Mouse (Mus musculus) hindbrain, embryonic 15.5 days (tissue): ENCODE data around the gene Me3. TPM values are rescaled to one million over a fixed set of nuclear protein-coding genes. Genes with fewer than 3 reads are reported as not detected.

Experiments used
- ATAC-seq: fragments of 200-750 bp; cut with Nextera tagmentation; 2 replicates; pipeline ENCODE4 v1.8.0; 2017; ENCODE audit warnings: low read depth, moderate number of reproducible peaks, moderate TSS enrichment; ENCODE audit not compliant: low FRiP score
- H3K27ac ChIP-seq: fragments of 300-500 bp; sonication (generic); replicated peaks from 2 replicates; pipeline ENCODE4 v1.5.1; 2015; ENCODE audit warnings: mild to moderate bottlenecking, inconsistent platforms
- H3K27me3 ChIP-seq: fragments of 300-500 bp; sonication (generic); 2 replicates; pipeline ENCODE4 v1.6.1; 2015; ENCODE audit warnings: control low read depth, inconsistent platforms
- H3K36me3 ChIP-seq: fragments of 300-500 bp; sonication (generic); 2 replicates; pipeline ENCODE4 v1.6.1; 2015; ENCODE audit warnings: control low read depth, inconsistent platforms
- H3K4me1 ChIP-seq: fragments of 300-500 bp; sonication (generic); replicated peaks from 2 replicates; pipeline ENCODE4 v1.6.1; 2015; ENCODE audit warnings: control low read depth, inconsistent platforms
- H3K4me2 ChIP-seq: fragments of 300-500 bp; sonication (generic); 2 replicates; pipeline ENCODE4 v1.6.1; 2015; ENCODE audit warnings: moderate library complexity, mild to moderate bottlenecking, inconsistent platforms
- H3K4me3 ChIP-seq: fragments of 300-500 bp; sonication (generic); 2 replicates; pipeline ENCODE4 v1.5.1; 2015; ENCODE audit warnings: mild to moderate bottlenecking, inconsistent platforms
- H3K9ac ChIP-seq: fragments of 300-500 bp; sonication (generic); 2 replicates; pipeline ENCODE4 v1.6.1; 2015; ENCODE audit warnings: inconsistent platforms
- H3K9me3 ChIP-seq: fragments of 300-500 bp; sonication (generic); 2 replicates; pipeline ENCODE4 v1.6.1; 2016; ENCODE audit warnings: control low read depth, inconsistent platforms
- WGBS: fragments of 180-500 bp; shearing (Covaris S2); methylation state at CpG from one replicate; pipeline ENCODE4 v1.1.7; 2015; 5-methylcytosine and 5-hydroxymethylcytosine counted together
- polyA plus RNA-seq: library from polyadenylated mRNA; unstranded; fragments of >200 nt; fragmentation: Nextera tagmentation; extraction: Ambion mirVana; gene quantifications from 2 replicates; pipeline ENCODE4 v1.2.1, GENCODE M21; 2015

Gene Me3
- polyA plus RNA-seq, 1 experiment from 2014 or later = 14.8 TPM

GRCm38 (mm10) chr7:89629006-89629405 is 3.2 kb upstream of the Me3 start:
- Histone ChIP-seq H3K27me3 (no peaks in the 10 kb centered on the region), H3K4me2 (no peak overlapping the region), H3K36me3 (no peaks in the 10 kb centered on the region), H3K4me3 (no peak overlapping the region), H3K9ac (no peak overlapping the region), H3K27ac (no peak overlapping the region), H3K4me1 (peaks cover 3% of the 10 kb centered on the region; the same call in 1 of the 2 replicates), H3K9me3 (no peaks in the 10 kb centered on the region)
- no peak for ATAC-seq
- WGBS = 51% methylated on average over 4 of the region's 4 CpGs

GRCm38 (mm10) chr7:89629914-89630313 is 2.3 kb upstream of the Me3 start:
- H3K27ac ChIP-seq = no peak overlapping the region
- H3K9me3 ChIP-seq = no peaks in the 10 kb centered on the region
- no peaks in the 10 kb centered on the region for H3K27me3 ChIP-seq
- H3K36me3 ChIP-seq = no peaks in the 10 kb centered on the region
- WGBS = 75% methylated on average over 3 of the region's 3 CpGs
- H3K9ac ChIP-seq = no peak overlapping the region
- no peak overlapping the region for H3K4me3 ChIP-seq
- ATAC-seq = no peak
- peaks cover 3% of the 10 kb centered on the region; the same call in 1 of the 2 replicates for H3K4me1 ChIP-seq
- no peak overlapping the region for H3K4me2 ChIP-seq

- H3K4me1 ChIP-seq = peaks cover 3% of the 10 kb centered on the region; the same call in 1 of the 2 replicates
- no peaks in the 10 kb centered on the region for H3K27me3 ChIP-seq
- no peak overlapping the region for H3K4me3 ChIP-seq
- H3K36me3 ChIP-seq = no peaks in the 10 kb centered on the region
- H3K4me2 ChIP-seq = no peak overlapping the region
- no peak overlapping the region for H3K9ac ChIP-seq
- H3K9me3 ChIP-seq = no peaks in the 10 kb centered on the region
- H3K27ac ChIP-seq = no peak overlapping the region
- ATAC-seq = no peak
- 76% methylated on average over 3 of the region's 3 CpGs for WGBS
Observed at GRCm38 (mm10) chr7:89630796-89631195, 1.4 kb upstream of the Me3 start.

GRCm38 (mm10) chr7:89640533-89640932 is 8.3 kb downstream of the Me3 start:
- no peak for ATAC-seq
- H3K4me2 ChIP-seq = no peak overlapping the region
- H3K4me1 ChIP-seq = no peaks in the 10 kb centered on the region
- no peak overlapping the region for H3K9ac ChIP-seq
- H3K27ac ChIP-seq = no peak overlapping the region
- 89% methylated on average over 6 of the region's 6 CpGs for WGBS
- H3K9me3 ChIP-seq = no peaks in the 10 kb centered on the region
- no peaks in the 10 kb centered on the region for H3K36me3 ChIP-seq
- no peak overlapping the region for H3K4me3 ChIP-seq
- H3K27me3 ChIP-seq = no peaks in the 10 kb centered on the region

GRCm38 (mm10) chr7:89640944-89641661 is 8.9 kb downstream of the Me3 start:
- WGBS = 77% methylated on average over 8 of the region's 8 CpGs
- Histone ChIP-seq H3K27ac (no peak overlapping the region), H3K9ac (no peak overlapping the region), H3K4me1 (no peaks in the 10 kb centered on the region), H3K4me2 (no peak overlapping the region), H3K36me3 (no peaks in the 10 kb centered on the region), H3K27me3 (no peaks in the 10 kb centered on the region), H3K9me3 (no peaks in the 10 kb centered on the region), H3K4me3 (no peak overlapping the region)
- no peak for ATAC-seq

GRCm38 (mm10) chr7:89645015-89645414 is 12.8 kb downstream of the Me3 start:
- Histone ChIP-seq H3K4me1 (no peaks in the 10 kb centered on the region), H3K27me3 (no peaks in the 10 kb centered on the region), H3K36me3 (no peaks in the 10 kb centered on the region), H3K9ac (no peak overlapping the region), H3K4me3 (no peak overlapping the region), H3K9me3 (no peaks in the 10 kb centered on the region; the same call in 1 of the 2 replicates), H3K27ac (no peak overlapping the region), H3K4me2 (no peak overlapping the region)
- WGBS = 78% methylated on average over 3 of the region's 3 CpGs
- ATAC-seq = no peak

GRCm38 (mm10) chr7:89647864-89648263 is 15.7 kb downstream of the Me3 start:
- no peak overlapping the region for H3K27ac ChIP-seq
- no peaks in the 10 kb centered on the region for H3K27me3 ChIP-seq
- no peak overlapping the region for H3K4me3 ChIP-seq
- no peaks in the 10 kb centered on the region for H3K4me1 ChIP-seq
- H3K4me2 ChIP-seq = no peak overlapping the region
- H3K36me3 ChIP-seq = no peaks in the 10 kb centered on the region
- ATAC-seq = no peak
- H3K9me3 ChIP-seq = no peaks in the 10 kb centered on the region; the same call in 1 of the 2 replicates
- no peak overlapping the region for H3K9ac ChIP-seq

- Histone ChIP-seq H3K4me2 (no peak overlapping the region), H3K4me1 (no peaks in the 10 kb centered on the region), H3K9me3 (no peaks in the 10 kb centered on the region), H3K36me3 (no peaks in the 10 kb centered on the region), H3K4me3 (no peak overlapping the region), H3K27me3 (no peaks in the 10 kb centered on the region), H3K27ac (no peak overlapping the region), H3K9ac (no peak overlapping the region)
- ATAC-seq = no peak
- 56% methylated on average over 9 of the region's 9 CpGs for WGBS
Observed at GRCm38 (mm10) chr7:89657183-89657582, 25.0 kb downstream of the Me3 start.

GRCm38 (mm10) chr7:89657692-89658212 is 25.6 kb downstream of the Me3 start:
- H3K9me3 ChIP-seq = no peaks in the 10 kb centered on the region
- no peak overlapping the region for H3K27ac ChIP-seq
- H3K4me3 ChIP-seq = no peak overlapping the region
- WGBS = 32% methylated on average over 7 of the region's 7 CpGs
- H3K9ac ChIP-seq = no peak overlapping the region
- H3K36me3 ChIP-seq = no peaks in the 10 kb centered on the region
- H3K4me2 ChIP-seq = no peak overlapping the region
- no peaks in the 10 kb centered on the region for H3K4me1 ChIP-seq
- H3K27me3 ChIP-seq = no peaks in the 10 kb centered on the region
- ATAC-seq = no peak

GRCm38 (mm10) chr7:89664197-89664596 is 32.0 kb downstream of the Me3 start:
- Histone ChIP-seq H3K36me3 (no peaks in the 10 kb centered on the region), H3K9ac (no peak overlapping the region), H3K4me1 (no peaks in the 10 kb centered on the region), H3K27ac (no peak overlapping the region), H3K27me3 (no peaks in the 10 kb centered on the region), H3K4me2 (no peak overlapping the region), H3K9me3 (no peaks in the 10 kb centered on the region), H3K4me3 (no peak overlapping the region)
- WGBS = 83% methylated on average over 5 of the region's 5 CpGs
- no peak for ATAC-seq

- Histone ChIP-seq H3K4me3 (no peak overlapping the region), H3K9me3 (no peaks in the 10 kb centered on the region), H3K27ac (no peak overlapping the region), H3K27me3 (no peaks in the 10 kb centered on the region), H3K4me2 (no peak overlapping the region), H3K36me3 (no peaks in the 10 kb centered on the region), H3K4me1 (no peaks in the 10 kb centered on the region), H3K9ac (no peak overlapping the region)
- 80% methylated on average over 3 of the region's 3 CpGs for WGBS
- no peak for ATAC-seq
Observed at GRCm38 (mm10) chr7:89666361-89666760, 34.2 kb downstream of the Me3 start.

GRCm38 (mm10) chr7:89667570-89667969 is 35.4 kb downstream of the Me3 start:
- 93% methylated on average over 4 of the region's 4 CpGs for WGBS
- no peak overlapping the region for H3K4me3 ChIP-seq
- ATAC-seq = no peak

GRCm38 (mm10) chr7:89669461-89669860 is 37.3 kb downstream of the Me3 start:
- WGBS = 65% methylated on average over 6 of the region's 6 CpGs
- no peaks in the 10 kb centered on the region for H3K27me3 ChIP-seq
- H3K36me3 ChIP-seq = no peaks in the 10 kb centered on the region
- no peak overlapping the region for H3K9ac ChIP-seq
- H3K9me3 ChIP-seq = no peaks in the 10 kb centered on the region
- no peaks in the 10 kb centered on the region for H3K4me1 ChIP-seq
- no peak for ATAC-seq
- H3K27ac ChIP-seq = no peak overlapping the region
- H3K4me2 ChIP-seq = no peak overlapping the region
- no peak overlapping the region for H3K4me3 ChIP-seq

More at GRCm38 (mm10) chr7:89667570-89667969, 35.4 kb downstream of the Me3 start:
- Histone ChIP-seq H3K27ac (no peak overlapping the region), H3K9me3 (no peaks in the 10 kb centered on the region), H3K9ac (no peak overlapping the region), H3K36me3 (no peaks in the 10 kb centered on the region), H3K4me2 (no peak overlapping the region), H3K4me1 (no peaks in the 10 kb centered on the region), H3K27me3 (no peaks in the 10 kb centered on the region)
